Mouse (Mus musculus): Measurements from ENCODE around the gene Nrp2.

DNA sequence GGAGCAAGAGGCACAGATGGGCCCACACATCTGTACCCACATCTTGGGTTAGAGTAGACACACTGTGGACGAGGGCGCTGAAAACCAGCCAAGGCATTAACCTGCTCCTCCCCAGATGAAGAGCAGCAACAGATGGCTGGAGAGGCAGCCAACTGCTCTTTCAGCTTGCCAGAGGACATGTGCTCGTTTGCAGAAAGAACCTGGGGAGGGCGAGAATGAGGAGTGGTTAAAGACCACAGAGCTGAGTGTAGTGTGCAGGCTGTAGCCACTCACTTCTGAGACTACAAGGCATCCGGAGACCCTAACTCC is 81.0 kb downstream of the Nrp2 start:
- TF ChIP-seq CTCF (conservative IDR thresholded peaks at IDR 0.05; ENCODE audit: insufficient read depth, insufficient read length, low read depth, low read length) = no peak
- no peak for TF ChIP-seq POLR2A (IDR thresholded peaks at IDR 0.05; ENCODE audit: low read depth, low read length)

Data from kidney, adult 2 months (tissue).